7 mouse cellular contexts compared by ENCODE assay signal in the genomic region with DNA sequence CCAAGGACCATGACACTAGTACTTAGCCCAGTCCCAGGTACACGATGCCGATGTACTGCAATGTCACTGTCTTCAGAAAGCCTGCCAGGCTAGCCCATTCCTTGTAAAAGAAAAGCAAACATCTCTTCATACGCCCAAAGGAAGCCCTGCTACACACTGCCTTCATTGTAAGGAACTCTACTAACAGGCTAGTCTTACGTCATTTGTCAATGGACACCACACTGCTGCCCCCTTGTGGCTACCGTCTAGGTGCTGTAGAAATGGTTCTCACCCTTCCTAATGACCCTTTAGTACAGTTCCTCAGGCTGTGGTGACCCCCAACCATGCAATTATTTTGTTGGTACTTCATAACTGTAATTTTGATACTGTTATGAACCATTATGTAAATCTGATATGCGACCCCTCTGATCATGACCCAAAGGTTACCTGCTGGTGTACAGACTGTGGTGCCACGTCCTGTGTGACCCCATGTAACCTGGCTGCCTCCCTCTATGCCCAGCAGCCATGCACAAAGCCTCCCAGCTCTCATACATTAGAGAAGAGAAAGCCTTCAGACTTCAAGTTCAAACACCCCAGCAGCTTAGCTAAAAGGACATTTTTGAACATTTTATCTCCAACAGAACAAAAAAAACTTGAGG. TPM values are rescaled to one million over a fixed set of nuclear protein-coding genes. Genes with fewer than 3 reads are reported as not detected.
DNase-seq lines count a peak whose midpoint lies in the region; ATAC-seq and TF ChIP-seq lines count a peak whose summit lies in the region.

No protein-coding gene starts in this region.

- H3K4me1 ChIP-seq in forebrain, embryonic 14.5 days (ENCODE audit: control insufficient read depth, insufficient read depth, low read length), result no peaks in the 10 kb centered on the region
- no peaks in the 10 kb centered on the region for H3K4me1 ChIP-seq in hindbrain, embryonic 16.5 days (ENCODE audit: control insufficient read depth, insufficient read depth, low read depth, low read length)

- DNase-seq in Patski (ENCODE audit: low read depth, low spot score), result no peak
- peak; percentile 82 for DNase-seq in c-Kit-positive CD71-positive TER-119-positive erythroid progenitor cells, embryonic 14.5 days (ENCODE audit: low spot score)
- peak; percentile 87 for DNase-seq in forebrain, embryonic 14.5 days (ENCODE audit: low spot score)
- DNase-seq in left cerebral cortex, adult 2 months (ENCODE audit: extremely low spot score in 1 of 2, low spot score in 2 of 2), result peak; percentile 67 to 76
- DNase-seq in right cerebral cortex, postnatal 4 days, result peak; percentile 90

- H3K27ac ChIP-seq in forebrain, embryonic 14.5 days (ENCODE audit: low read depth, low read length), result no peak overlapping the region
- H3K27ac ChIP-seq in hindbrain, embryonic 16.5 days (ENCODE audit: low read depth, low read length), result no peak overlapping the region
- no peak overlapping the region for H3K27ac ChIP-seq in left cerebral cortex, adult 2 months

- no peaks in the 10 kb centered on the region for H3K9me3 ChIP-seq in forebrain, embryonic 14.5 days (replicated peaks; ENCODE audit: control insufficient read depth, low read length)
- no peaks in the 10 kb centered on the region for H3K9me3 ChIP-seq in hindbrain, embryonic 16.5 days (ENCODE audit: control insufficient read depth, low read length)

- peaks cover 94% of the 10 kb centered on the region for H3K36me3 ChIP-seq in forebrain, embryonic 14.5 days (ENCODE audit: control insufficient read depth, insufficient read depth, low read length)
- peaks cover 55% of the 10 kb centered on the region for H3K36me3 ChIP-seq in hindbrain, embryonic 16.5 days (ENCODE audit: control insufficient read depth, insufficient read depth, low read length)

- WGBS in forebrain, embryonic 14.5 days, result 60% methylated on average over 7 of the region's 7 CpGs
- WGBS in hindbrain, embryonic 16.5 days, result 60% methylated on average over 7 of the region's 7 CpGs

- ATAC-seq in Patski, result no peak
- ATAC-seq in forebrain, embryonic 14.5 days, result peak; percentile 62; the same call in 1 of the 2 replicates
- peak; percentile 68 for ATAC-seq in hindbrain, embryonic 16.5 days
- peak; percentile 98 for ATAC-seq in megakaryocyte progenitor cell, adult 5-6 weeks (replicated peaks; ENCODE audit: poor library complexity)

- H3K27me3 ChIP-seq in Patski, result no peaks in the 10 kb centered on the region
- H3K27me3 ChIP-seq in forebrain, embryonic 14.5 days (replicated peaks; ENCODE audit: control insufficient read depth, insufficient read depth, low read length), result no peaks in the 10 kb centered on the region
- H3K27me3 ChIP-seq in hindbrain, embryonic 16.5 days (replicated peaks; ENCODE audit: control insufficient read depth, insufficient read depth, low read length), result no peaks in the 10 kb centered on the region

- CTCF ChIA-PET in Patski (lab: Charles Lee), result interaction anchor here (0.7 to 2.7 kb wide), 6 partner anchors 16 to 406 kb away, joined by 3 to 17 read pairs (median 3); a partner anchor contains a TSS

- no peak overlapping the region for H3K9ac ChIP-seq in forebrain, embryonic 14.5 days (ENCODE audit: low read length)
- no peak overlapping the region for H3K9ac ChIP-seq in hindbrain, embryonic 16.5 days (ENCODE audit: low read depth, low read length)

- peak; percentile 87 for TF ChIP-seq CTCF in Patski (IDR thresholded peaks at IDR 0.05)
- peak; percentile 89 for TF ChIP-seq CTCF in left cerebral cortex, adult 2 months (IDR thresholded peaks at IDR 0.05)

- POLR2A ChIA-PET in Patski (lab: Charles Lee), result interaction anchor here (0.6 to 2.1 kb wide), 2 partner anchors 12 to 15 kb away, joined by 3 to 5 read pairs; no protein-coding TSS in a partner anchor

- H3K4me3 ChIP-seq in forebrain, embryonic 14.5 days (ENCODE audit: low read depth, low read length), result no peak overlapping the region
- no peak overlapping the region for H3K4me3 ChIP-seq in hindbrain, embryonic 16.5 days (ENCODE audit: low read length)
- H3K4me3 ChIP-seq in left cerebral cortex, adult 2 months, result no peak overlapping the region

- H3K4me2 ChIP-seq in forebrain, embryonic 14.5 days (ENCODE audit: low read length), result no peak overlapping the region
- no peak overlapping the region for H3K4me2 ChIP-seq in hindbrain, embryonic 16.5 days (ENCODE audit: low read length)

- intact Hi-C loops in left cerebral cortex, adult 2 months (cut with DNase I), result loop anchor here (1.0 to 10.0 kb wide), 3 partner anchors 34 to 456 kb away; no protein-coding TSS in a partner anchor

- in situ Hi-C loops in Patski (cut with MboI; ENCODE audit: low pct_unique_long_range_greater_than_20kb), result no loop called here

RNA-seq across cellular contexts. Expression of a gene that starts 14.3 kb away (rescaled TPM):
- 0.50 TPM for polyA plus RNA-seq in Patski (2021)
- polyA plus RNA-seq in forebrain, embryonic 14.5 days (2014; fragmentation: Nextera tagmentation; extraction: Ambion mirVana), result 0.12 and 0.27 TPM in 2 replicates
- polyA plus RNA-seq in hindbrain, embryonic 16.5 days (2015; fragmentation: Nextera tagmentation; extraction: Ambion mirVana), result 0.21 and 0.31 TPM in 2 replicates
- under 1 TPM; 0.16 to 0.38 TPM for total RNA-seq in left cerebral cortex, adult 2 months (2021)
- total RNA-seq in megakaryocyte progenitor cell, adult 5-6 weeks (2015), result 1.7 TPM in 1 of 2 replicates, not detected in the other
- total RNA-seq in megakaryocyte progenitor cell, adult 5-6 weeks (2017), result 0.50 and 2.5 TPM in 2 replicates

RNA-seq across cellular contexts. Expression of a gene that starts 18.0 kb away (rescaled TPM):
- 82.4 TPM for polyA plus RNA-seq in Patski (2021)
- polyA plus RNA-seq in forebrain, embryonic 14.5 days (2014; fragmentation: Nextera tagmentation; extraction: Ambion mirVana), result 151 and 162 TPM in 2 replicates
- polyA plus RNA-seq in hindbrain, embryonic 16.5 days (2015; fragmentation: Nextera tagmentation; extraction: Ambion mirVana), result 140 and 145 TPM in 2 replicates
- 10 to 100 TPM; 59.8 to 64.8 TPM for total RNA-seq in left cerebral cortex, adult 2 months (2021)
- 71.6 and 91.4 TPM in 2 replicates for total RNA-seq in megakaryocyte progenitor cell, adult 5-6 weeks (2015)
- 120 and 137 TPM in 2 replicates for total RNA-seq in megakaryocyte progenitor cell, adult 5-6 weeks (2017)

RNA-seq across cellular contexts. Expression of a gene that starts 29.8 kb away (rescaled TPM):
- 27.2 TPM for polyA plus RNA-seq in Patski (2021)
- polyA plus RNA-seq in forebrain, embryonic 14.5 days (2014; fragmentation: Nextera tagmentation; extraction: Ambion mirVana), result 0.05 and 0.06 TPM in 2 replicates
- 0.30 and 0.54 TPM in 2 replicates for polyA plus RNA-seq in hindbrain, embryonic 16.5 days (2015; fragmentation: Nextera tagmentation; extraction: Ambion mirVana)
- total RNA-seq in left cerebral cortex, adult 2 months (2021), result under 1 TPM in 1 of 2 experiments, not detected in 1; 0.14 TPM
- not detected in 2 replicates for total RNA-seq in megakaryocyte progenitor cell, adult 5-6 weeks (2015)
- total RNA-seq in megakaryocyte progenitor cell, adult 5-6 weeks (2017), result 0.07 TPM in 1 of 2 replicates, not detected in the other

RNA-seq across cellular contexts. Expression of a gene that starts 33.3 kb away (rescaled TPM):
- 52.9 TPM for polyA plus RNA-seq in Patski (2021)
- polyA plus RNA-seq in forebrain, embryonic 14.5 days (2014; fragmentation: Nextera tagmentation; extraction: Ambion mirVana), result 217 and 240 TPM in 2 replicates
- 138 and 150 TPM in 2 replicates for polyA plus RNA-seq in hindbrain, embryonic 16.5 days (2015; fragmentation: Nextera tagmentation; extraction: Ambion mirVana)
- total RNA-seq in left cerebral cortex, adult 2 months (2021), result 10 to 100 TPM; 13.4 to 14.6 TPM
- total RNA-seq in megakaryocyte progenitor cell, adult 5-6 weeks (2015), result 34.4 and 35.4 TPM in 2 replicates
- 30.4 and 39.6 TPM in 2 replicates for total RNA-seq in megakaryocyte progenitor cell, adult 5-6 weeks (2017)

RNA-seq across cellular contexts. Expression of a gene that starts 58.7 kb away (rescaled TPM):
- polyA plus RNA-seq in Patski (2021), result 0.14 TPM
- 0.08 and 0.09 TPM in 2 replicates for polyA plus RNA-seq in forebrain, embryonic 14.5 days (2014; fragmentation: Nextera tagmentation; extraction: Ambion mirVana)
- polyA plus RNA-seq in hindbrain, embryonic 16.5 days (2015; fragmentation: Nextera tagmentation; extraction: Ambion mirVana), result 0.05 and 0.14 TPM in 2 replicates
- under 1 TPM; 0.25 to 0.30 TPM for total RNA-seq in left cerebral cortex, adult 2 months (2021)
- 0.05 and 0.17 TPM in 2 replicates for total RNA-seq in megakaryocyte progenitor cell, adult 5-6 weeks (2015)
- 0.03 and 0.17 TPM in 2 replicates for total RNA-seq in megakaryocyte progenitor cell, adult 5-6 weeks (2017)

Comparison
In these comparisons a context has a peak if more than half of its experiments do, and no peak if none do; other contexts are left out.
1. RNA of a gene that starts 29.8 kb away (polyA plus RNA-seq): 27.2 TPM in Patski (single experiment); 0.30 to 0.54 TPM in hindbrain, embryonic 16.5 days and 0.05 to 0.06 TPM in forebrain, embryonic 14.5 days; every median in the first group is over 10 times any median in the second.